ENCODE assay signal across 30 mouse cellular contexts in genomic region chr2:117003976-117004375, GRCm38 (mm10).
"Had no signal": no experiment of that assay in that cellular context is flagged by ENCODE, and none has a peak within 500 bp of the region (broad histone marks: within the 10 kb centered on the region; RNA-seq: fewer than 3 reads in every experiment).

No protein-coding gene starts in this region.

- H3K4me2 ChIP-seq: limb, embryonic 12.5 days; limb, embryonic 13.5 days; limb, embryonic 15.5 days; liver, embryonic 11.5 days; liver, embryonic 12.5 days; liver, embryonic 13.5 days; liver, embryonic 15.5 days; lung, embryonic 14.5 days; lung, embryonic 15.5 days; midbrain, embryonic 12.5 days; midbrain, embryonic 13.5 days; midbrain, embryonic 15.5 days; neural tube, embryonic 12.5 days had no signal

- H3K4me3 ChIP-seq: left cerebral cortex, adult 2 months; limb, embryonic 10.5 days; limb, embryonic 12.5 days; limb, embryonic 13.5 days; limb, embryonic 15.5 days; liver, embryonic 12.5 days; liver, embryonic 13.5 days; liver, embryonic 15.5 days; lung, embryonic 15.5 days; megakaryocyte, embryonic 14.5 days; midbrain, embryonic 12.5 days; midbrain, embryonic 13.5 days; midbrain, embryonic 15.5 days; myocyte; neural tube, embryonic 12.5 days had no signal

- H3K27me3 ChIP-seq: limb, embryonic 12.5 days; limb, embryonic 13.5 days; limb, embryonic 15.5 days; liver, embryonic 12.5 days; liver, embryonic 13.5 days; liver, embryonic 15.5 days; lung, embryonic 15.5 days; megakaryocyte, embryonic 14.5 days; midbrain, embryonic 12.5 days; midbrain, embryonic 13.5 days; midbrain, embryonic 15.5 days; neural tube, embryonic 12.5 days had no signal

- H3K27ac ChIP-seq: left cerebral cortex, adult 2 months; limb, embryonic 10.5 days; limb, embryonic 12.5 days; limb, embryonic 13.5 days; limb, embryonic 15.5 days; liver, embryonic 12.5 days; liver, embryonic 13.5 days; liver, embryonic 14.5 days; liver, embryonic 15.5 days; lung, embryonic 15.5 days; macrophage; midbrain, embryonic 12.5 days; midbrain, embryonic 13.5 days; midbrain, embryonic 15.5 days; neural tube, embryonic 12.5 days had no signal

- ATAC-seq: liver, embryonic 12.5 days; liver, postnatal 0 days; lung, postnatal 0 days; midbrain, embryonic 13.5 days; midbrain, embryonic 15.5 days; midbrain, embryonic 16.5 days had no signal

- DNase-seq: left cerebral cortex, postnatal 4 days; liver, embryonic 13.5 days; liver, postnatal 0 days; lung, adult 18-20 months; lung, adult 2 months; lung, embryonic 14.5 days; lung, postnatal 10 days; lung, postnatal 14 days; lung, postnatal 36 days; lung, postnatal 4 days; midbrain, embryonic 14.5 days had no signal

- H3K9ac ChIP-seq: limb, embryonic 12.5 days; limb, embryonic 13.5 days; limb, embryonic 15.5 days; liver, embryonic 12.5 days; liver, embryonic 13.5 days; liver, embryonic 14.5 days; liver, embryonic 15.5 days; liver, postnatal 0 days; lung, embryonic 14.5 days; lung, embryonic 15.5 days; midbrain, embryonic 12.5 days; midbrain, embryonic 13.5 days; midbrain, embryonic 15.5 days; neural tube, embryonic 12.5 days had no signal

- H3K36me3 ChIP-seq: limb, embryonic 10.5 days; limb, embryonic 12.5 days; limb, embryonic 13.5 days; limb, embryonic 15.5 days; liver, embryonic 12.5 days; liver, embryonic 13.5 days; liver, embryonic 15.5 days; lung, embryonic 15.5 days; midbrain, embryonic 12.5 days; midbrain, embryonic 13.5 days; midbrain, embryonic 15.5 days; neural tube, embryonic 12.5 days had no signal

- H3K9me3 ChIP-seq: limb, embryonic 10.5 days; limb, embryonic 12.5 days; limb, embryonic 13.5 days; limb, embryonic 15.5 days; liver, embryonic 12.5 days; liver, embryonic 13.5 days; liver, embryonic 15.5 days; lung, embryonic 15.5 days; megakaryocyte, embryonic 14.5 days; midbrain, embryonic 12.5 days; midbrain, embryonic 13.5 days; midbrain, embryonic 15.5 days; neural tube, embryonic 12.5 days had no signal

- H3K4me1 ChIP-seq: limb, embryonic 10.5 days; limb, embryonic 12.5 days; limb, embryonic 13.5 days; limb, embryonic 15.5 days; lung, embryonic 15.5 days; midbrain, embryonic 12.5 days; midbrain, embryonic 13.5 days; midbrain, embryonic 15.5 days; neural tube, embryonic 12.5 days had no signal
